Mouse (Mus musculus) midbrain, embryonic 15.5 days (tissue): ENCODE measurements around the gene Gng12. TPM values are rescaled to one million over a fixed set of nuclear protein-coding genes. Genes with fewer than 3 reads are reported as not detected.

Source experiments
- ATAC-seq: fragments of 200-750 bp; cut with Nextera tagmentation; replicated peaks from 2 replicates; pipeline ENCODE4 v1.8.0; 2017; ENCODE audit warnings: moderate TSS enrichment
- H3K27ac ChIP-seq: fragments of 300-500 bp; sonication (generic); 2 replicates; pipeline ENCODE4 v1.5.1; 2015; ENCODE audit warnings: mild to moderate bottlenecking, inconsistent platforms
- H3K27me3 ChIP-seq: fragments of 300-500 bp; sonication (generic); replicated peaks from 2 replicates; pipeline ENCODE4 v1.6.1; 2015; ENCODE audit warnings: inconsistent platforms
- H3K36me3 ChIP-seq: fragments of 300-500 bp; sonication (generic); replicated peaks from 2 replicates; pipeline ENCODE4 v1.6.1; 2015; ENCODE audit warnings: inconsistent platforms
- H3K4me1 ChIP-seq: fragments of 300-500 bp; sonication (generic); 2 replicates; pipeline ENCODE4 v1.6.1; 2015; ENCODE audit warnings: inconsistent platforms
- H3K4me2 ChIP-seq: fragments of 300-500 bp; sonication (generic); 2 replicates; pipeline ENCODE4 v1.6.1; 2015; ENCODE audit warnings: inconsistent platforms, mild to moderate bottlenecking, moderate library complexity
- H3K4me3 ChIP-seq: fragments of 300-500 bp; sonication (generic); 2 replicates; pipeline ENCODE4 v1.5.1; 2015; ENCODE audit warnings: mild to moderate bottlenecking, inconsistent platforms
- H3K9ac ChIP-seq: fragments of 300-500 bp; sonication (generic); 2 replicates; pipeline ENCODE4 v1.6.1; 2015; ENCODE audit warnings: mild to moderate bottlenecking, inconsistent platforms
- H3K9me3 ChIP-seq: fragments of 300-500 bp; sonication (generic); 2 replicates; pipeline ENCODE4 v1.6.1; 2016; ENCODE audit warnings: inconsistent platforms
- WGBS: fragments of 180-500 bp; shearing (Covaris S2); methylation state at CpG from one replicate; pipeline ENCODE4 v1.1.7; 2015; ENCODE audit warnings: mixed read lengths; 5-methylcytosine and 5-hydroxymethylcytosine counted together
- polyA plus RNA-seq: library from polyadenylated mRNA; unstranded; fragments of >200 nt; fragmentation: Nextera tagmentation; extraction: Ambion mirVana; gene quantifications from 2 replicates; pipeline ENCODE4 v1.2.1, GENCODE M21; 2015

Gene Gng12
- polyA plus RNA-seq, 1 experiment from 2014 or later: 27.9 TPM

DNA sequence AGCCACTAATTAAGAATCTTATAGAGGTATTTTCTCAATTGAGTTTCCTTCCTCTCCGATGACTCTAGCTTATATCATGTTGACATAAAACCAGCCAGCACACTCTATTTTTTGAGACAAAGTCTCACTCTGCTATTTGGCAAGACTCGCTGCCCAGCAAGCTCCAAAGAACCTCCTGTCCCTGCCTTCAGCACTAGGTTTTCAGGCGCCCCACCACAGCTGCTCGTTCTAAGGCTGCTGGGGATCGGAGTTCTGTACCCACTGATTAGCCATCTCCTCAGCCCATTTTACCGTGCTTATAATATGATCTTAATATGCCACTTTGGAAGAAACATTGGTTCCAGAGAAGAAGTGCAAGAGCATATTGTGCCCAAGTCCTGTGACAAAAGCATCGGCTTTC, 26.3 kb downstream of the Gng12 start:
- no peaks in the 10 kb centered on the region for H3K4me1 ChIP-seq
- no peaks in the 10 kb centered on the region for H3K36me3 ChIP-seq
- H3K27me3 ChIP-seq: no peaks in the 10 kb centered on the region
- no peak overlapping the region for H3K4me2 ChIP-seq
- 93% methylated on average over 7 of the region's 7 CpGs for WGBS
- H3K27ac ChIP-seq: no peak overlapping the region
- H3K4me3 ChIP-seq: no peak overlapping the region
- H3K9ac ChIP-seq: no peak overlapping the region
- ATAC-seq: no peak
- no peaks in the 10 kb centered on the region for H3K9me3 ChIP-seq

DNA sequence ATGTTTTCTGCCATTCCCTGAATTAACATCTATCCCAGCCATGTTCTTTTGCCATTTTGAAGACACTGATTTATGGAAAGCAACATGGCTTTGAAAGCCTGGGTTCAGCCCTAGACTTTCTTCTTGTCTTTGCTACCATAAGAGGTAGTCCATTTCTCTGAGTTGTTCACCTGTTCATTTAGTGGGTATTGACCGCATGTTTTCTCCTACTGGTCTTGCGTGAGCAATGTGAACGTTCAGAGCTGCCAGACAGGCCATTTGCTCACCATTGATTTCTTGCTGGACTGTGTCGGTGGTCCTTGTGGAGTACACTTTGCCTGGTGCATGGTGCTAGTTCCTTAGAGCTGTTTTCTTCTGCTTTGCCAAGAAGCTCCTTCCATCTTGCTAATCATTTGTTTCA, 27.7 kb downstream of the Gng12 start:
- Histone ChIP-seq H3K36me3 (no peaks in the 10 kb centered on the region), H3K27me3 (no peaks in the 10 kb centered on the region), H3K27ac (no peak overlapping the region), H3K4me2 (no peak overlapping the region), H3K4me1 (no peaks in the 10 kb centered on the region), H3K9ac (no peak overlapping the region), H3K4me3 (no peak overlapping the region), H3K9me3 (no peaks in the 10 kb centered on the region)
- no peak for ATAC-seq
- 92% methylated on average over 4 of the region's 4 CpGs for WGBS

DNA sequence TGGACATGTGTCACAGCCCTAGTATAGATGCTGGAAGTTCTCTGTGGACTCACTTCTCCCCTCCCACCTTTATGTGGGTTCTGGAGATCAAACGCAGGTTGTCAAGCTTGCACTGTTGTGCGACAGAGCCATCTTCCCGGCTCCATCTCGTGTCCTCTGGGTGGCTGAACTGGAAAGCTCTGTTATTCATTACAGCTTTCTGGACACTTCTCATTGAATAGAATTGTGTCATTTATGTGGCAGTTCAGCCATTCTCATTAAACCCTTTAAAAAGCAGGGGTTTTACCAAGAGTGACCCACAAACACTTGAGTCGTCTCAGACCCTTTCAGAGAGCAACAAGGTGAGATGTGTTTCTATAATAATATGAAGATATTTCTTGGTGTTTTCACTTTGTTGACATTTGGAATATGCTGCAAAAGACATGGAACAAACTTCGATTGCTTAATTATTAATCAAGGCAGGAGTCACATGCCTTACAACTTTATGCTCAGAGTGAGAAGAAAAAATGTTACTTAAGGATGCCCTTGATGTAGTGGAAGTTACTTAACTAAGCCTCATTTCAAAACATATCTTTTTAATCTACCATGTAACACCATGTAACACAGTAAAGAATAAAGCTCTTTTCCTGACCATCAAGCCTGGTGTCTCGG, 28.2 kb downstream of the Gng12 start:
- H3K9ac ChIP-seq: no peak overlapping the region
- no peaks in the 10 kb centered on the region for H3K9me3 ChIP-seq
- no peak for ATAC-seq
- 81% methylated on average over 7 of the region's 7 CpGs for WGBS
- no peak overlapping the region for H3K4me2 ChIP-seq
- H3K36me3 ChIP-seq: no peaks in the 10 kb centered on the region
- no peak overlapping the region for H3K27ac ChIP-seq
- no peaks in the 10 kb centered on the region for H3K27me3 ChIP-seq
- no peak overlapping the region for H3K4me3 ChIP-seq
- no peaks in the 10 kb centered on the region for H3K4me1 ChIP-seq

DNA sequence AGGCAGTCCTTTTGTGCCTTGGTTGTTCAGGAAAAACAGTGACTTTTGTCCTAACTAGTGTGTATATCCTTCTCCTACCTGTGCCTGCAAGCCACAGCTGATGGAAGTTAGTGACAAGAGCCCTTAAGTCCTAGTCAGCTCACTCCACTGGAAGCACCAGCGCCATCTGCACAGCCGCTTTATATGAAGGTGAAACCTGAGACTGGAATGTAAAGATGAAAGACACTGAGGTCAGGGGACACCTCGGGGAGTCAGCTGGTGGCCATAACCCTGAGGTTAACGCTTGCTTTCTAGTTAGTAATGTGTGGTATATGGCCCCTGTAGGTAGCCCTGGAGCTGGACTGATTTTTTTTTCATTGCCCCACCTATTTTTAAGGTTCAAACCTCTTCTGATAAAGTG, 30.1 kb downstream of the Gng12 start:
- Histone ChIP-seq H3K27me3 (no peaks in the 10 kb centered on the region), H3K9ac (no peak overlapping the region), H3K9me3 (no peaks in the 10 kb centered on the region), H3K4me2 (no peak overlapping the region), H3K36me3 (no peaks in the 10 kb centered on the region), H3K27ac (no peak overlapping the region), H3K4me3 (no peak overlapping the region), H3K4me1 (no peaks in the 10 kb centered on the region)
- WGBS: 24% methylated on average over 4 of the region's 4 CpGs
- no peak for ATAC-seq

DNA sequence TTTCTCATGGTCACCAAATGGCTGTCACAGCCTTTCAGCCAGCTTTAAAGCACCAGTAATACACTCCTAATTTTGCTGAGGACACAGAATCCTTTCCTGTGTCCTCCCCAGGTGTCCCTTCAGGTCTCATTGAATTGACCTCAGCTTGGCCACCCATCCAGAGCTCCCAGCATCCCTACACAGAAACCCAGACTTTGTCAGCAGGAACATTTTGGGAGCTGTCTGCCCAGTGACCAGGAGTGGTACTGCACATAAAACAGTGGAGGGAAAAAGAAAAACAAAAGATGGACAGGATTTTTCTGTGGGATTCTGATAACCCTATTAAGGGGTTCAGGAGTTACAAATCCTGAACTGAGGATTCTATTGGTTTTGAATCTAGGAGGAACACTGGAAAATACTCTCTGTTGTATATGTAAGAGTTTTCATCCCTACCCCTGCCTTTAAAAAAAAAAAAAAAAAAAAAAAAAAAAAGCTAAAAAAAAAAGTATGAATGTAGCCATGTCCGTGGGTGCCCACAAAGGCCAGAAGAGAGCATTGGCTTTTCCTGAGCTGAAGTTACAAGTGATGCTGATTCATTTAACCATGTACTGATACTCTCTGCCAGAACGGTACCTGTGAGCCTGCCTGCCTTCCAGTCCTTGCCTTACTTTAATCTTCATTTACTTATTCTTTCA, 32.9 kb downstream of the Gng12 start:
- 83% methylated on average over 2 of the region's 2 CpGs for WGBS
- H3K4me2 ChIP-seq: no peak overlapping the region
- H3K4me3 ChIP-seq: no peak overlapping the region

DNA sequence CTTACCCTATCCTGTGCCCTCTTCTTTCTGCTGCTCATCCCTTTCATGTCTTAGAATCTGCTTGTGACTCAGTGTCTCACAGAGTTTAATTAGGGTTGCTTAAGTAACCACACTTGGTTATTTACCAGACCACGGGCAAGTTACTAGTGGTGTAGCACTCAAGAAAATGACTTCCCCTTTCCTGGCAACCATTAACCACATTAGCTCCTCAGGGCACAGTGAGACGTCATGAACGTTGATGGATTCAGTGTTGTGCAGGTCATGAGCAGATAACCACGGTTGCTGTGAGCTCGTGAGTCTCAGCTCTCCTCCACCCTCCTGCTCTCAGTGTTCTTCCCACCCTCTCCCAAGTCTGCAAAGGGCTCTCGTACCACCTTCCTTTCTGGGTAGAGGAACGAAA, 33.5 kb downstream of the Gng12 start:
- Histone ChIP-seq H3K4me2 (no peak overlapping the region), H3K27me3 (no peaks in the 10 kb centered on the region), H3K9me3 (no peaks in the 10 kb centered on the region), H3K4me3 (no peak overlapping the region), H3K27ac (no peak overlapping the region), H3K4me1 (no peaks in the 10 kb centered on the region), H3K9ac (no peak overlapping the region), H3K36me3 (no peaks in the 10 kb centered on the region)
- ATAC-seq: no peak
- WGBS: 80% methylated on average over 7 of the region's 7 CpGs

More for the DNA sequence above, 32.9 kb downstream of the Gng12 start:
- Histone ChIP-seq H3K36me3 (no peaks in the 10 kb centered on the region), H3K27me3 (no peaks in the 10 kb centered on the region), H3K9me3 (no peaks in the 10 kb centered on the region), H3K9ac (no peak overlapping the region), H3K27ac (no peak overlapping the region), H3K4me1 (no peaks in the 10 kb centered on the region)
- no peak for ATAC-seq

DNA sequence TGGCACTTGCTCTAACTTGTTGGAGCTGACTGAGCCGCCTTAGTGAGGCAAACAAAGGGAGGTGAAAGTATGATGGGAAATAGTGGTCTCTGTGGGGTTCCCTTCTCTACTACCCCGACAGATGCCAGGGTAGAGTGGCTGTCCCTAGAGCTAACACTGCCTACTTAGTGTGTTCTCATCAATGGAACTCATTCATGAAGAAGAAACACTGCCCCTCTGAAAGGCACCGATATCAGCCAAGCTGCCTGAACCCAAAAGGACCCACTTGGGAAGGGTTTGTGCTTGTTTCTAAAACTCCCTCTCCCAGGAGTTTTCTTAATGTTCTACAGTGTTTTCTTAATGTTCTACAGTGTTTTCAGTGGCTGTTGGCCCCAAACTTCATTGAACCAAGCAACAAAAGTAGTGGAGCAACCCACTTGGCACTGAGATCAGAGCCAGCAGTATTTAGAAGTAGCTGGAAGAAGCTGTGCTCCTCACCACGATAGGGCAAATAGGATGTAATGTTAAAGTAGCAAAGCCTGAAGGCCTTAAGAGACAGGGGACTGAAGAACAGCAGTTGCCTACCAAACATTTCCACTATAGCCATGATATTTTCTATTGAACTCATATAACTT, 36.1 kb downstream of the Gng12 start:
- ATAC-seq: 0 out of 2 replicates have a peak, but pooled peaks have one; percentile 45
- Histone ChIP-seq H3K27me3 (no peaks in the 10 kb centered on the region), H3K9ac (no peak overlapping the region), H3K4me3 (no peak overlapping the region), H3K4me1 (no peaks in the 10 kb centered on the region), H3K4me2 (no peak overlapping the region), H3K36me3 (no peaks in the 10 kb centered on the region), H3K27ac (no peak overlapping the region), H3K9me3 (no peaks in the 10 kb centered on the region)
- 62% methylated on average over 4 of the region's 4 CpGs for WGBS

DNA sequence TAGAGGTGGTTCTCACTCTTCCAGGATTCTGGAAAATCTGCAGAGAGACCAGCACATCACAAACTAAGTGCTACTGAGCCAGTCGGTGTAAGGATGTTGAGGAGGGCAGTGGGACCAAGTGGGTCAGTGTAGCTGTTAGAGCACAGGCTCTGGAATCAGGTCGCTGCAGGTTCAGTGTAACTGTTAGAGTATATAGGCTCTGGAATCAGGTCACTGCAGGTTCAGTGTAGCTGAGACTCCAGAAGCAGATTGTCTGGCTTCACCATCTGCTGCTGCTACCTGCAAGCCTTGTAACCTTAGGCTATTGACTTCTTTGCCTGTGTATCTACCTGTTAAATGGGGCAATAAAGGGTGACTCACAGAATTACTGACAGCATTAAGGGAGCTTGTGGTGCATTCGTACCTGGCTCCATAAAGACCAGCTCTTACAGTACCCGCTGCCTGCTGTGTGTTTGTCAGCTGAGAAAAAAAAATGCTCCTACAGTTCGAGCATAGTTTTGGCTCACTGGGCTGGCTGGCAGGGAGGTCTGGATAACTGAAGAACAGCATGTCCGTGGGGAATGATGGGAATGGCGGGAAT, 44.5 kb downstream of the Gng12 start:
- 0 out of 2 replicates have a peak, but pooled peaks have one; percentile 15 for ATAC-seq
- Histone ChIP-seq H3K27me3 (no peaks in the 10 kb centered on the region), H3K9me3 (no peaks in the 10 kb centered on the region), H3K27ac (no peak overlapping the region), H3K4me3 (no peak overlapping the region), H3K4me2 (no peak overlapping the region), H3K4me1 (peaks cover 5% of the 10 kb centered on the region; the same call in 1 of the 2 replicates), H3K36me3 (no peaks in the 10 kb centered on the region), H3K9ac (no peak overlapping the region)
- 81% methylated on average over 7 of the region's 7 CpGs for WGBS

DNA sequence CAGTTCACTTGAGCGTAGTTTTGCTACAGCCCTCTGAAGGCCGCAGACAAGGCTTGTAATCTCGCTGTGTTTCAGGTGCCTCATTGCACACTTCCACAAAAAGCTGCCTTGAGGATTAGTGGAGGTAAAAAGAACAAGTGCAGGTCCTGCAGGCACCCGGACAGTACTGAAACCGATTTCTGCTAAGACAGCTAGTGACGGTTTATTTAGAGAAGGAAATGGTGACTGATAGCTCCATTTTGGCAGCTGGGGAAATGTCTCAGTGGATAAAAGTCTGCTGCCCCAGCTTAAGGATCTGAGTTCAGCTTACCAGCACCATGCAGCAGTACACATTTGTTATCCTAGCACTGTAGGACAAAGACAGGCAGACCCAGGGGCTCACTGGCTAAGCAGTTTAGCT, 45.6 kb downstream of the Gng12 start:
- ATAC-seq: no peak; the same call in 1 of the 2 replicates
- no peak overlapping the region for H3K4me2 ChIP-seq
- WGBS: 45% methylated on average over 6 of the region's 6 CpGs

DNA sequence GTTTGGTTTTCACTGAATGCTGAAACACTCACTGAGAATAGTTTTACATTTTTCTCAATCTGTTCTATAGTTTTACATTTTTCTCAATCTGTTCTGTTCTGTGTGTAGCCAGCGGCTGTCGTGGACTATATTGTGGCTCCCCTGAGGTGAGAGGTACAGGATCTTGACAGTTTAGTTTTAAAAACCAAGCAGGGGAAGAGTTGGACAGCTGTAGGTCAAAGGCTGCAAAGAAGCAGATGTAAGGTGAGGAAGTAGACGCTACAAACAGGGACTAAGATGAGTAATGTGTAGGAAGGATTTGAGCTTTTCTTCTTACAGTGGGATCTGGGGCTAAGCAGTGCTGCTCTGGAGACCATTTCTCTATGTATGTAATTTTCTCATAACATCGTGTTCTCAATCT, 46.6 kb downstream of the Gng12 start:
- no peak for ATAC-seq
- H3K9ac ChIP-seq: no peak overlapping the region
- no peaks in the 10 kb centered on the region for H3K36me3 ChIP-seq
- H3K4me1 ChIP-seq: peaks cover 5% of the 10 kb centered on the region; the same call in 1 of the 2 replicates
- H3K4me2 ChIP-seq: no peak overlapping the region
- WGBS: 72% methylated on average over 4 of the region's 4 CpGs
- no peak overlapping the region for H3K27ac ChIP-seq
- H3K4me3 ChIP-seq: no peak overlapping the region
- H3K9me3 ChIP-seq: no peaks in the 10 kb centered on the region
- no peaks in the 10 kb centered on the region for H3K27me3 ChIP-seq

More for the DNA sequence above, 45.6 kb downstream of the Gng12 start:
- Histone ChIP-seq H3K9ac (no peak overlapping the region), H3K36me3 (no peaks in the 10 kb centered on the region), H3K9me3 (no peaks in the 10 kb centered on the region), H3K4me3 (no peak overlapping the region), H3K27ac (no peak overlapping the region), H3K27me3 (no peaks in the 10 kb centered on the region), H3K4me1 (peaks cover 5% of the 10 kb centered on the region; the same call in 1 of the 2 replicates)

DNA sequence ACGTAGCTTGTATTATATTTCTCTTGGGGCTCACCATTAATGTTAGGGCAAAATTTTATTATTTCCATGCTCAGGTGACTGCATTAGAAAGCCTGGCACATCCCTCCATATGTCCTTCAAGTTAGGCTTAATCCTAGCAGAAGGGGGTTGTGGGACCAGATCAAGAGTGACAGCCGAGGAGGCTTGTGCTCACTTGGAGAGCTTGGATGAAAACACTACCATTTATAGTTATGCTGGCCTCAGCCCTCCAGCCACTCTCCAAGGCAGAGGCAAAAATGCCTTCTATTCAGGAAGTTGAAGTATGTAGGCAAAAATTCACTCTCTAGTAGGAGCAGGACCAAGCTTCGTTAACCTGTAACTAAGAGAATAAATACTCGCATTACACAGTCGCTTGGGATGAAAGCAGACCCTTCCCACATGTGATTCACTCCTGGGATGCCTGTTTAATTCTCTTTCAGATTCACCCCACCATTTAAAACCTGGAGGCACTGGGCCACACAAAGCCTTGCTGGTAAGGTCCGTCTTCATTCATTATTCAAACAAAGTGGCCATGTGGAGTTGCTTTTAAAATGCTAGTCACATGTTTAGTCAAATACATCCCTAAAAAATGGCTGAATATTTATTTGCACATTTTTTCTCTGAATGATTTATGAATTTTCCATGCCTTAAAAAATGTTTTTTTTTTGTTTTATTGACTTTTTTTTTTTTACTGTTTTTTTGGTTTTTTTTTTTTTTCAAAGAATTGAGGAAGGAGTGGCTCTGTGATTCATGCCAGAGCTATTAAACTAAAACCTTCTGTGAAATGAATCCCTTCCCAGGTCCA, 47.4 kb downstream of the Gng12 start:
- 0 out of 2 replicates have a peak overlapping the region, but pooled peaks have one; percentile 10 for H3K27ac ChIP-seq
- peaks cover 5% of the 10 kb centered on the region; the same call in 1 of the 2 replicates for H3K4me1 ChIP-seq
- WGBS: 20% methylated on average over 6 of the region's 6 CpGs
- no peak overlapping the region for H3K4me2 ChIP-seq
- peak; percentile 48 for ATAC-seq
- H3K9ac ChIP-seq: no peak overlapping the region
- no peak overlapping the region for H3K4me3 ChIP-seq
- H3K9me3 ChIP-seq: no peaks in the 10 kb centered on the region
- no peaks in the 10 kb centered on the region for H3K36me3 ChIP-seq
- no peaks in the 10 kb centered on the region for H3K27me3 ChIP-seq
